Mouse (Mus musculus): ENCODE measurements around the gene Slc44a3.

The Slc44a3 gene

DNA sequence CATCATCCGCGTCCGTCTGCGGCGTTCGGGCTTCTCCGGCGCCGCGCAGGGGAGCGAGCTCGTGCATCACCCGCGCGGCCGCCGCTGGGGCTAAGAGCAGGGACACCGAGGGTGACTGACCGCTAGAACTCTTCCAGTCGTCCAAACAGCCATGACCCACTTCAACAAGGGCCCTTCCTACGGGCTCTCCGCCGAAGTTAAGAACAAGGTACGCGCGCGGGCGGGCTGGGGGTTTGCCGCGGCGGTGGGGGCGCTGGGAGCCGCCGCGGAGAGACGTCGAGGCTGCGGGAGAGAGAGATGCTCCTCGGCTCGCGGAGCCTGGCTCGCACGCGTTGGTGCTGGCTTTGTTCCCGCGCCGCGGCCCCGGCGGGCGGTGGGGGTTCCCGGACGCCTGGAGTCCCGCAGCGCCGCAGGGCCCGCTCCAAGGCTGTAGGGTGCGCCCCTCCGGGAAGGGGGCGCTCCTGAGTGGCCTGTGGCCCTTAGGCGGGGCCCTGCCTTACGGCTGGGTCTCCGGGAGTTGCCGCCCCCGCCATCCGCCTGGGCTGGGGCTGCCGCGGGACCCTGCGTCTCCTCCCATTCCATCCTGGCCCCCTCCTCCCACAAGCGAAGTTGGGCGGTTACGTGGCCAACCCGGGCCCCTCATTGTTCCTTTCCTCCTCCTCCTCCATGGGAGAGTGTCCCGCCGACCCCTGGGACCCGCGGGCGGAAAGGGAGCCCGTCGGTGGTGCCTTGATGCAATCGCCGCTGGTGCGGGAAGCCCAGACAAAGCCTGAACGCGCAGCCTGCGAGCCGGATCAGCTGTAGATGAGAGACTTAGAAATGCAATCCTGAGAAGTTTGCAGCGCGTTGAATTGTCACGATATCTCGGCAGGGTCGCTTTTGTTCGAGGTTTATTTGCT, 105.3 kb downstream of the Slc44a3 start:
- peak; percentile 83 for DNase-seq (ENCODE audit: low spot score)

DNA sequence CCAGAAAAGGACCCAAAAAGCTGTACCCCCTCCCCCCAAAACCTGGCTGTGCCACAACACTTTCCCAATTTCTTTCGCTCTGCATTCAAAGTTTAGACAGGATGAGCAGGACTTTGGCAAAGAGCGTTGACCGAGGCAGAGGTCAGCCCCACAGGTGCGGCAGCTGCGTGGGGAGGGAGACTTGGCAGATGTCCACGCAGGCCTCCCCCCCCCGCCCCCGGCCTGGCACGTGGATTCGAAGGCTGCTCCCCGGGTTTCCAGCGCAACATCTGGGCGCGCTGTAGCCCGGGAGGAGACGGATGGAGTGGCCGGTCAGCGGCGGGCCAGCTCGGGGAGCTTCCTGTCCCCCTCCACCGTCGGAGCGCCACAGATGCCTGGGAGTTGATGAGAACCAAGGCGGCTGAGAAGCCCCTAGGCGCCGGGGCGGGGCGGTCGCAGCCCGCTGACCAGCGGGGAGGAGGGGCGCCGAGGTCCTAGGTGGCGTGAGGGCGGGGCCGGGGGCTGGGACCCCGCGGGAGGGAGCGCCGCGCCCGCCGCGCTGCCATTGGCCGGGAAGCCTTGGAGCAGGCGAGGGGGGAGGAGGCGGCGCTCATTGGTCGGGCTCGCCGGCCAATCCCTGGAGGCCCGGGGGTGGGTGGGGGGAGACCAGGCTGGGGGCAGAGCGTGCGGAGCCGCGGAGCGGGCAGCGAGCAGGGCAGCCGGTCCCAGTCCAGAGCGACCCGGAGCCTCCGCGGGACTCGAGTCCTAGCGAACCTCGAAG, 106.2 kb downstream of the Slc44a3 start, which contains the start of gene Cnn3:
Cnn3 (plus strand) TSS at position 637 of the 760 bp plus-strand sequence.
- DNase-seq (ENCODE audit: low spot score): peak; percentile 91

DNA sequence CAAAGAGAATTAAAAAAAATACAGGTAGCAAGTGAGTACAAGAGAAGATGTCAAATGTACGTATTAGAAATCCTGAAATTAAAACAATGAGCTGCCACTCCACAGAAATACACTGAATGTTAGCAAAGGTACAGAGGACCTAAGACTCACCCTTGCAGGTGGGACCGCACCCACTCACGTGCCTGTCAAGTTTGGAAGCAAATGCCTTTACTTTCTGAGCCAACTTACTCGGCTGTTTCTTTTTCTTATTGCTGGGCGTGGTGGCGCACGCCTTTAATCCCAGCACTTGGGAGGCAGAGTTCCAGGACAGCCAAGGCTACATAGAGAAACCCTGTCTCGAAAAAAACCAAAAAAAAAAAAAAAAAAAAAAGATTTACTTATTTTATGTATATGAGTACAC, 109.8 kb downstream of the Slc44a3 start:
- no peak for DNase-seq (ENCODE audit: low spot score)

DNA sequence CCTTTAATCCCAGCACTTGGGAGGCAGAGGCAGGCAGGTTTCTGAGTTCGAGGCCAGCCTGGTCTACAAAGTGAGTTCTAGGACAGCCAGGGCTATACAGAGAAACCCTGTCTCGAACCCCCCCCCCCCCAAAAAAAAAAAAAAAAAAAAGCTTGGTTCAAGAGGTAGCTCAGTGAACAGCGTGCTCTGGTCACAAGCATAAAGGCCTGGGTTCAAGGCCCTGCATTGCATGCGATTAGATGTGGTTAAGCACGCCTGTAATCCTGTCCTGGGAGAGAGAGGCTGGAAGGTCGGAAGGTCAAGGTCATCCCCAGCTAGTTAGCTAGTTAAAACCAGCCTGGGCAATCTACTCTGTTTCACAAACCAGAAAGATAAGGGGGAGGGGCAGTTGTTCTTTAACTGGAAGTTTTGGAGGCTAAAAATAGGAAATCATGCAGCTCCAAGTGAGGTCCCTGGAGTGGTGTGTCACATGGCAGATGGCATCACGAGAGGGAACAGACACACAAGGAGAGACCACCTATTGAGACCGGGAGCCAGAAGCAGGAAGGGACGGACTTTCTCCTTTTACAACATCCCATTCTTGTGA, 113.3 kb downstream of the Slc44a3 start:
- no peak for DNase-seq (ENCODE audit: low spot score)

DNA sequence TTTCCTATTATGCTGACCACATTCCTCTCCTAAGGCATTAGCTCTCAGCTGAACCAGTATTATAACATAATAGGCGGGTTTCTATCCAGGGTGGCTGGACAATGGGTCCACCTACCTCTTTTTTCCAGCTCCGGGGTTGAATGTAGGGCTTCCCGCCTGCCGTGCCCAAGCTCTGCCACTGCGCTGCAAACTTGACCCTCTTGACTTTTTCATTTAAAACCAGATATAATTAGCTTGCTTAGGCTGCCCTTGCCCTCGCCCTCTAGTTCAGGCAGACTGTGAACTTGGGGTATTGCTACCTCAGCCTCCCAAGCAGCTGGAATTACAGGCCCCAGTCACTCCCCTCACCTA, 114.0 kb downstream of the Slc44a3 start:
- no peak for DNase-seq (ENCODE audit: low spot score)

DNA sequence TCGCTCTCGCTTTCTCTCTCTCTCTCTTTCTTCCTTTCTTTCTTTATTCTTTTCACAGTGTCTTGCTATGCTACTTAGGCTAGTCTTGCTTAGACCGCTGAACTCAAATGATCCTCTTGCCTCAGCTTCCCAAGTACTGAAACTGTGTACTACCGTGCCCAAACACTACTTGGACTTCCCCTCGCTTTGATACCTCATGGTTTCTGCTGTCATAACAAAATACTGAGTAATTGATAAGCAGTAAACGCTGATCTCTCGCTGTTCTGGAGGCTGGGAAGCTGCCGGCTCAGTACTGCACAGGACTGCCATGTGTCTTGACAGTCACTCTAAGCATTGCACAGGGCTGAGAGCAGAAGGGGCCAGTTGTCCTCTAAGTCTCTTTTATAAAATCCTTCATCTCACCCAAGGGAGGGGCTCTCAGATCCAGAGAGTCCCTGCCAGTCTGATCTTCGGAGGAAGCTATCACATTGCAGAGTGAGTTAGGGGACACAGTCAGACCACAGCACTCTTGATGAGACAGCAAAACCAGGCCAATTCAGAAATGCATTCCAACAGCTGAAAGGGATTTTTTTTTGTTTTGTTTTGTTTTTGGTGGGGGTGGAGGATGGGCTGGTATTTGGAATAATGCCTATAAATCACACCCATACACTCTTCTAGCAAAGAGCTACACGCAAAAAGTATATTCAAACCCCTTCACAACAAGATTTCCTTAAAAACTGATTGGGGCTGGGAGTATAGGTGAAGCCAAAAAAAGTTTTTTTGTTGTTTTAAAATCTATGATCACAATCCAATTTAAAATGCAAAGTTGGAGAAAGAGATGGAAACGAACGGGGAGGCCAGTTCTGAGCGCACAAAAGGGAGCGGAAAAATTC, 114.6 kb downstream of the Slc44a3 start:
- no peak for DNase-seq (ENCODE audit: low spot score)

DNA sequence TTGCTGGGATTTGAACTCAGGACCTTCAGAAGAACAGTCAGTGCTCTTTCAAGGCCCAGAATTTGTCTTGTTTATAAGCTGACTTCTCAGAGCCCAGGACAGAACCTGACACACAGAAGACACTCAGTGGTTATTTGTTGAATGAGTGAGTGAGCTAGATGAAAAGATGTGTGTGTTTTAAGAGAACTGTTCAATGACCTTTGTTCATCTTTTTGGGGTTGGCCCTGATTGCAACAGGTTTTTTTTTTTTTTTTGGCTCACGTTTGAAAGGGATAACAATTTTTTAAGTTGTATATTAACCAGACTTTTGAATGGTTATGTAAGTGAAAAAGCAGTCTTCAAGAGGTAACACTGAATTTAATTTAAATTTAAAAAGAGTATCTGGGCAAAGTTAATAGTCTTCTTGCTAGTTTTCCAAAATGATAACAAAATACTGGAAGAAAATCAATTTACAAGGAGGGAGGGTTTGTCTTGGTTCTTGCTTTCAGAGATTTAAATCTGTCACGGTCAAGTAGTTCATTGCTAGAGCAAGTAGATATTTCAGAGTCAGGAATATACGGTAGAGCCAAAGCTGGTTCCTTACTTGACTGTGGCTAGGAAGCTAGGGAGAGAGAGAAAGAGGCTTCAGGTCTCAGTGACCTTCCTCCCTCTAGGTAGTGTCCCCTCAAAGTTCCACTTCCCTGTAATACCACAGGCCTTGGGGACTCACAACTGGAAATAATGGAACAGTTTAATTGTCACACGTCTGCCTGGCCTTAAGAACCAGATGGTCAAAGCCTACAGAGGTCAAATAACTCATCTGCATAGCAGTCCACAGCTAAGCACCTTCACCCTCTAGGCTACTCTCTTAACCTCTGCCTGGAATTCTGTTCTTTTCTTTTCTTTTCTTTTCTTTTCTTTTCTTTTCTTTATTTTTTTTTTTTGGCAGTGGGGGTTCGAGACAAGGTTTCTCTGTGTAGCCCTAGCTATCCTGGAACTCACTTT, 115.7 kb downstream of the Slc44a3 start:
- DNase-seq (ENCODE audit: low spot score): no peak

DNA sequence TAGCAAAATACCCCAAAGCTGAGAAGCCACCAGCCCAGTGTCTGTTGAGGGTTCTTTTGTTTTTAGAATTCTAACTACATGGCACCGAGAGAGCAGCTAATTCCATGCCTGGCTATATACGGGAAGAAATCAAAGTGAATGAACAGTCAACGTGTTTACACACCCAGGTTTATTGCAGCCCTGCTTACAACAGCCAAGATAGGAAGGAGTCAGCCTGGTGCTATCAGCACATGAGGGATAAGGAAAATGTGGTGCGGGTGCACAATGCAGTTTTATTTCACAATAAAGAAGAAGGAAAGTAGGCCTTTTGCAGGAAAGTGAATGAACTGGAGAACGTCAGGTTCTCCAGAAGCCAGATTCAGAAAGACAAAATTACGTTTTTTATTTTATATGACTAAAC, 120.8 kb downstream of the Slc44a3 start:
- no peak for DNase-seq (ENCODE audit: low spot score)

Measured in lung, postnatal 25 days (tissue).